Mouse (Mus musculus): Measurements from ENCODE around the gene Rab6b.

DNA sequence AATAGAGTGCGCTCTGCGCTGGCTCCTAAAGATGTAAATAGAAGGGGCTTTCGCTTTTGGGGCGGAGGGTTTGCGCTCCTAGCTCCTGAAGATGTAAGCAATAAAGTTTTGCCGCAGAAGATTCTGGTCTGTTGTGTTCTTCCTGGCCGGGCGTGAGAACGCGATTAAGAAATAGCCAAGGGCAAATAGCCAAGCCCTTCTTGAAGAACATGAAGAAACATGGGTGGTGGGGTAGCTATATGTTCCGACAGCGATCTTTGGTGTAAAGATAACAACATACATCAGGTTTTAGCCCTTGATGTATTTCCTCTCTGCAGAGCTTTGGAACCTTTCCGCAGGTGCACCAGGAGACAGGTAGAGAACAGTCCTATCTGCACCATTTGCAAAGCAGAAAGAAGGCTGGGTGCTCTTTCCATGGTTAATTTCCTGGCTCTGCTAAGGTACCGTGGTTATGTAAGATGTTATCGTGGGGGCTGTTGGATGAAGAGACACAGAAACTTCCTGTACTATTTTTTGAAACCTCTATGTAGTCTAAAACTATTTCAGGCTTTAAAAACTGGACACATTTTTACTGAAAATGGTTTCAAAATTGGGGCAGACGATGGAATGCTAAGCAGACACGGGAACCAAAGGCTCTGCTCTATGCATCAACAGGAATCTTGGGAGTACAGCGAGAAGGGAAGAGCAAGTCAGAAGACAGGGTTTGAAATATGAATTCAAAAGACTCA lies 2.5 kb upstream of the Rab6b start:
- TF ChIP-seq CTCF (conservative IDR thresholded peaks at IDR 0.05 in 1 of 2, IDR thresholded peaks at IDR 0.05 in 1 of 2; ENCODE audit: low read depth in 2 of 2, low read length in 2 of 2) (no peak), MAX (IDR thresholded peaks at IDR 0.05; ENCODE audit: low read length) (no peak)

All from CH12.LX (cell line).